Mouse (Mus musculus) WW6 (cell line): ENCODE data around the gene Efs.
"Not testable (repeated sequence)": the region's sequence is repeated elsewhere in the genome, so short reads cannot be mapped to it uniquely, and the experiment has no call there.

Experiments used
- DNase-seq: peaks from one replicate; pipeline ENCODE4 v3.0.0-alpha.2; 2013; ENCODE audit warnings: low read depth, low spot score

The Efs gene

DNA sequence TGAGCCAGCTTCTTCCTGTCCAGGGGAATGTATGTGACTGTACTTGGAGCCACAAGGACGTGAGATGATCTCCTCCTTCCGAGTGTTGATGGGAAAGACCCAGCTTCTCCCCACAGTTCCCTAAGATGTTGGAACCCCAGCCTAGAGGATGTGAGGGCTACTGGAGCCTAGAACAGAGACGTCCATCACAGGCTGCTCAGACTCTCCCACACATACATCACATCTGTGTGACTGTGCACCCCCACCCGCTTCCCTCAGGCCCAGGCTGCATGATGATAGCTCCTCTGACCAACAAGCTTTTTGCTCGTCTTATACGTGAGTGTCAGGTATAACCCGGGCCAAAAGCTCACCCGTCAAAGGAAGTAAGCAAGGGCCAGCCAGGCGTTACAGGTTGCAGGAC, 22.9 kb upstream of the Efs start:
- DNase-seq, result no peak

DNA sequence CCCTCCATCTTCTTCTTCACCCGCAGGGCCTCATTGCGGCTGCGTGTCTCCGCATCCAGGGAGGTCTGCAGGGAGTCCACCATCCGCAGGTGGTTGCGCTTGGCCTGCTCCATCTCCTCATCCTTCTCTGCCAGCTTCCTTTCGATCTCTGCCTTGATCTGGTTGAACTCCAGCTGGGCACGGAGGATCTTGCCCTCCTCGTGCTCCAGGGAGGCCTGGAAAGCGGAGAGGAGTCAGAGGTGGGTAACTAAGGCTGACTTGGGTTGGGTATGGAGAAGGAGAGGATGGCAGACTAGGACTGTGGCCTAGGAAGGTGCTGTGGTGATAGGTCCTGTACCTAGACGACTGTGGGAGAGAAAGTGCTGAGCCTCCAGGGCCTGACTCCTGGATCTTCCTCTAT, 21.1 kb upstream of the Efs start:
- DNase-seq, result not testable (repeated sequence)

DNA sequence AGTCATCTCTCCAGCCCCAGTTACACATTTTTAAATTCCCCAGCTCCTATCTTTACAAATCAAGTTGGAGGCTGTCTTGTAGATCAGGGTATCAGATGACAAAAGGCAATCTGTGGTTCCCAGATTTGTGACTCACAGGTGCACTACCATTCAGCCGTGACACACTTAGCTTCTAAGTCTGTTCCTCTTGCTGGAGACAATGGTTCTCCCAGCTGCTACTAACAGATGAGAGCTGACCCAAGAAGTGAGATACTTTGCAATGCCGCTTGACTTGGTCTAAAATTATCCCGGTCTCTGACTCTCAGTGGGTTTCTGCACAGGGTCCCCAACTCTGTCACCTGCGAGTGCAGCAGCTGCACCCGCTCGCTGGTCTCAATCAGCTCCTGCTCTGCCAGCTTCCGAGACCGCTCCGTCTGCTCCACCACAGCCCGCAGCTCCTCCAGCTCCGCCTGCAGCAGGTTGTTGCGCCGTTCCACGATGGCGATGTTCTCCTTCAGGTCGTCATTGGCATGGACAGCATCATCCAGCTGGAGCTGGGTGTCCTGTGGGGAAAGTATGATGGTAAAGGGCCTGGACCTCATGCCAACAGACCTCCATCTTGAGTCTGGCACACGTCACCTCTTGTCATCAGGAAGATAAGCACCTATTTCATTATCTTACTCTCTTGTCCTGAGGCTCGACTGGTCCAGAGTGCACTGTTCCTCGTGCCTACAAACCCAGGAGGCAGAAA, 20.2 kb upstream of the Efs start:
- no peak for DNase-seq

DNA sequence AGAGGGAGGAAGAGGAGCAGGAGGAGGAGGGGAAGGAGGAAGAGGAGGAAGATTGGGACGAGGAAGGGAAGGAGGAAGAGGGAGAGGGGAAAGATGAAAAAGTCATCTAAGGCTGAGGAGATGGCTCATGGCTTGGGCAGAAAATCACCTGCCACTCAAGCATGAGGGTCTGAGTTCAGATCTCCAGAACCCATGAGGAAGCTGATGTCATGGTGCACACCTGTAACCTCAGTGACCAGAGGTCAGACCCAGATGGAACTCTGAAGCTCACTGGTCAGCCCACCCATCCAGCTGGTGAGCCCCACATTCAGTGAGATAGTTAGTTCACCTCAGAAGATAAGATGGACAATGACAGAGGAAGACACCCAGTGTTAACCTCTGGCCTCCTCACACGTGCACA, 19.0 kb upstream of the Efs start:
- DNase-seq, result no peak

DNA sequence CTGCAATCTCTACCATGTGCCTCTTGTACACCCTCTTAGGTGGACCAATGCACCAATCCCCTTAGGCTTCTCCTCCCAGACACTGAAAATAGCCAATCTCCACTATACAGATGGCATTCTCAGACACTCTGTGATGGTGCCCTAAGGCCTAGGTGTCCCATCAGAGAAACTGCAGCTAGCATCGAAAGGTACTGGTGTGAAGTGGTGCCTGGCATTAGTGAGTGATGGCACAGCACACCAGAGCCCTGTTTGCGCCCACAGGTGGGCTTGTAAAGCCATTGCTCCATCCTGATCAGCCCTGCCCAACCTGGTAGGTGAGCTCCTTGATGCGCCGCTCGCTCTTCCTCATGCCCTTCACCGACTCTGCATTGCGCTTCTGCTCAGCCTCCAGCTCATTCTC, 18.0 kb upstream of the Efs start:
- DNase-seq, result no peak

GRCm38 (mm10) chr14:54942479-54942878, 16.6 kb upstream of the Efs start:
- DNase-seq, result no peak

- no peak for DNase-seq
Observed at GRCm38 (mm10) chr14:54941024-54941978, 15.4 kb upstream of the Efs start.

DNA sequence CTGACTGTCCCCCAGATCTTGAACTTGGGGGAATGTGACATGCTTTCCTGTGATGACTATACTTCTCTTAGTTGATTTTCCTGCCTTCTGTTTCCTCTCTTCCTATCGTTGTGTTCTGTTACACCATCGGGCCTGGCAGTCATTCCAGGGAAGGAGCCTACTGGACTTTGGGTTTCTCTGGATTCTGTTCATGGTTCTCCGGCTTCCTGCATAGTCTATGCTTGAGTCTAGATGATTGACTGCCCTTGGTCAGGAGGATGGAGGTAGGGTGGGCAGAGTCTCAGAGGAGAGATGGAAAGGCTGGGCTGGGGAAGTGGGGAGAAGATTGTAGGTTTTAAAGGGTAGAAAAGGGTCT, 14.2 kb upstream of the Efs start:
- DNase-seq, result no peak

DNA sequence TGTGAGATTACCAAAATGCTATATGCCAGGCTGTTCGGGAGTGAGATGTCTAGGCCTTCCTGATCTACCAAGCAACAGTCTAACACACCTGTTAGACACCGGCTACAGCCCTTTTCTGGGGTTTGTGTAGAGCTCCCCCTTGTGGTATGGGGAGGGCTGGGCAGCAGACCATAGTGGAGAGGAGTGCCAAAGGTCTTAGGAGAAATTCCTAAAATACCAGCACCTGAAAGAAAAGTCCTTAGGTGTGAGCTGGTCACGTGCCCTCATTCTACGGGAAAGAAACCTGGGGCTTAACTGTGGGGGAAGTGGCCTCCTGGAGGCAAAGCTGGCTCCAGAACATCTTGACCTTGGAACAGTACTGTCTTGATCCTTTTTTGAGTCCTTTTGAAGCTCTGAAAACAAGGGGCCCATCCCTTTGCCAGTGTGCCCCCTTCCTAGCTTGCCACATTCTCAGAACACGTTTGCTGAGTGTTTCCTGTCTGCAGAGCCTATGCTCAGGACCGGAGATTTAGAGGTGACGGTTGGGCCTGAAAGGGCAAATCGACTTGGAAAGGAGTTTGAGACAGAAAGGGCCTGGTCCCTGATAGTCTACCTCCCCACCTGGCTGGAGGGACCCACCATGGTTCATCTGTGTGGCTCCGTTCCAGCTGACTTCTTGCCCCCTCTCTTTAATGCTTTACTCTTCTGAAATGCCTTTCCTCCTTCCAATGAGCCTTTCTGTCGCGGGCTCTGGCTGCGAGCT, 13.7 kb upstream of the Efs start:
- no peak for DNase-seq

- DNase-seq, result no peak
Observed at GRCm38 (mm10) chr14:54938431-54939219, 12.7 kb upstream of the Efs start.

GRCm38 (mm10) chr14:54937361-54938182, 11.6 kb upstream of the Efs start:
- no peak for DNase-seq

- DNase-seq, result no peak
Observed at GRCm38 (mm10) chr14:54936831-54937160, 10.9 kb upstream of the Efs start.

DNA sequence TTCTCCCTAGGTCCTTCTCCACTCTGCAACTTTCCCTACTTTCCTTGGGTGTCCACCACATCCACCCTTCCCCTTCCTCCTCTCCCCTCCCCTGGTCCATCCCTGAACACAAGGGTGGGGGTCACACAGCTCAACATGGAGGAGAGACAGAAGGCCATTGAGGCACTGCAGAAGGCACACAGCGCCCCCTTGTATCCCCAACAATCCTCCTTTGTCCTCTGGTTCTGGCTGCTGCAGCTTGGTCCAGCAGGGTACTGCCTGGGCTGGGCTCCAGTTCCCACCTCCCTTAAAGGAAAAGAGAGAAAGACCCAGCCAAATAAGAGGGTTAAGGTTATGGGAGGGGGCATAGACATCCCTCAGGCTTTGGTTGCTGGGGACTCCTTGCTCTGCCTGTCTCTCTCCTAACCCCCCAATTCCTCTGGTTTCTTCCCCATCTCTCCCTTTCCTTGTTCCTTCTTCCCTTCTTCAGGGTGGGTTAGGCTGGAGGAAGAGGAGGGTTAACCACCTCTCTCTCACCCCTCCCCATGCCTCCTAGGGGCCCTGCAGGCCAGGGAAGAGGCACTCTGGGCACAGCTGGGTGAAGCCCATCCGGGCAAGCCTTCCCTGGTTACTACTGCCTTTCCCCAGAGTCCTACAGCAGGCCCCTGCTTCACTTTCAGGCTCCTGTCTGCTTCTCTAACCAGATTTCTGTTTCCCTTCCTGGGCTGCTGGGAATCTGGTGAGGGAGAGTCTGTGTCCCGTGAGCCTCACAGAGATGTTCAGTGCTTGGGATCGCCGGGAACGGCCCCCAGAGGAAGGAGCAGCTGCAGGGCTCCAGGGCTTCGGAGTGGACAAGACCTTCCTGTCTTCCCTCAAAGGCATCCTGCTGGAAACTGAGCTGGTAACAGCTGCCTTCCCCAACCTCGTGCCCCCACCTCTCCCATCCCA, 10.2 kb upstream of the Efs start, which contains the start of gene Cmtm5:
TSS of gene Cmtm5 (plus strand) at position 358 of the 927 bp plus-strand sequence.
- no peak for DNase-seq

DNA sequence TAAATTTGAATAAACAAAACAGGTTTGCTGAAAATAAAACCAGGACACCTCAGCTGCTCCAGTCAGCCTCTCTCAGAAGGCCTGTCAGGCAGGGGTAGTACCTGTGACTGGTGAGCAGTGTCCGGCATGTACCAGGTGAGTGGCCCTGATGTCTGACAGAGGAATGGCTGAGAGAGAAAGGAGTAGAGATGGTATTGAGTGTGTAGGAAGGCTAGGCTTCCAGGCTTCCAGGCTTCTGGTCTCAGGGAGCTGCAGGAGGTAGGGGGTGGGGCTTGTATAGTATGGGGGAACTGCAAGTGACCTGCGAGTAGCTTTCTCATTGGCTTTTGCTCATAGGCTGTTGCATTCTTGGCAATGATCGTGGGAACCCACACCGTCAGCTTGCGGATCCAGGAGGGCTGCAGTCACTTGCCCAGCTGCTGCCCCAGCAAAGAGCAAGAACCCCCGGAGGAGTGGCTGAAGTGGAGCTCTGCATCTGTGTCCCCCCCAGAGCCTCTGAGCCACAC, 6.8 kb upstream of the Efs start, which contains the start of gene Il25:
TSS of gene Il25 (plus strand) at position 51 of the 506 bp plus-strand sequence.
- DNase-seq, result no peak

DNA sequence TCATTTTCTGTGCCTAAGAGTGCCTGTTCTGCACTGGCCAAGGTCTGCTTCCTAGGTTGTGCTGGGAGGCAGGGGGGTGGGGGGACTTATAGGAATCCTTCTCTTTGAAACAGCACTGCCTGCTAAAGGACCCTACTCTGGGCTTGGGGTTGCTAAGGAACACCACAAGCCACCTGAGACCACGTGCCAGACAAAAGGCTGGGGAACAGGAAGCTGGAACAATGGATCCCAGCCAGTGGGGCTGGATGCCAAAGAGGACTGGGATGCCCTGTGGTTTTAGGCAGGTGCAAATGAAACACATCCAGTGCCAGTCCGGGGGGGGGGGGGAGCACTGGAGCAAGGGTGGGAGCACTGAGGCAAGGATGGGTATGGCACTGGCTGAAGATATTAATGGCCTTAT, 4.5 kb upstream of the Efs start:
- no peak for DNase-seq

GRCm38 (mm10) chr14:54929801-54930200, 3.9 kb upstream of the Efs start:
- DNase-seq, result no peak

DNA sequence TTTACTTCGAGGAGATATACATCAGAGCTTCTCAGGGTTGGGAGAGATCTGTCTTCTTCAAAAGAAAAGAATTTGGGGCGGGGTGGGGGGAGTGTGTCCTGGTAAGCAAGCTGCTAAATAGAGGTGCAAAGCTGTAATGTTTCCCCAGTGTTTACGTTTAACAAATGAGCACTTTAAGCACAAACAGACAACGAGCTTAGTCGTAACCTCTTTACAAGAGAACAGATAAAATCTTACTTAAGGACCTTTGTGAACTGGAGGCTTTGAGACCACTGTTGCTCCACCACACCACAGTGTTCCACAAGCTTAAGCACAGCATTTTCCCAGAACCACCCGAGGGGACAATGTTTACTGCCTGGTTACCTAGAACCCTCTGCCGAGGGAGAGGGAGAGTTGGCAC, 1.4 kb upstream of the Efs start:
- no peak for DNase-seq

GRCm38 (mm10) chr14:54926401-54927158, 654 bp upstream of the Efs start:
- DNase-seq, result no peak
